Mouse (Mus musculus) gonadal fat pad, adult 2 months (tissue): Measurements from ENCODE around the gene Olfm3. TPM values are rescaled to one million over a fixed set of nuclear protein-coding genes. Genes with fewer than 3 reads are reported as not detected.

Experiments used
- DNase-seq: peaks from one replicate; pipeline ENCODE4 v3.0.0-alpha.2; 2012; ENCODE audit warnings: low read depth
- polyA plus RNA-seq: library from polyadenylated mRNA; depleted of rRNA; stranded (reverse); fragments of >200 nt; gene quantifications from 2 replicates; pipeline ENCODE4 v1.2.3, GENCODE M21; 2012

Gene Olfm3
- polyA plus RNA-seq, 1 experiment = not detected

- DNase-seq = no peak
Observed at GRCm38 (mm10) chr3:115080428-115081181, 176.7 kb downstream of the Olfm3 start.

GRCm38 (mm10) chr3:115081371-115081770 is 177.5 kb downstream of the Olfm3 start:
- no peak for DNase-seq

- no peak for DNase-seq
Observed at GRCm38 (mm10) chr3:115082947-115083346, 179.1 kb downstream of the Olfm3 start.

- DNase-seq = no peak
Observed at GRCm38 (mm10) chr3:115088281-115088680, 184.4 kb downstream of the Olfm3 start.

- DNase-seq = no peak
Observed at GRCm38 (mm10) chr3:115090670-115091069, 186.8 kb downstream of the Olfm3 start.

GRCm38 (mm10) chr3:115095496-115095895 is 191.6 kb downstream of the Olfm3 start:
- DNase-seq = no peak

- no peak for DNase-seq
Observed at GRCm38 (mm10) chr3:115099590-115099989, 195.7 kb downstream of the Olfm3 start.

- no peak for DNase-seq
Observed at GRCm38 (mm10) chr3:115104155-115104801, 200.4 kb downstream of the Olfm3 start.

GRCm38 (mm10) chr3:115104802-115105493 is 201.1 kb downstream of the Olfm3 start:
- DNase-seq = no peak

GRCm38 (mm10) chr3:115145722-115146121 is 241.8 kb downstream of the Olfm3 start:
- no peak for DNase-seq

GRCm38 (mm10) chr3:115146244-115146643 is 242.4 kb downstream of the Olfm3 start:
- no peak for DNase-seq

- DNase-seq = no peak
Observed at GRCm38 (mm10) chr3:115158903-115159473, 255.1 kb downstream of the Olfm3 start.

GRCm38 (mm10) chr3:115174625-115175024 is 270.7 kb downstream of the Olfm3 start:
- DNase-seq = no peak
